Mouse (Mus musculus) cortical plate, adult 2 months (tissue): Measurements from ENCODE around the gene Zbtb5.

ENCODE experiments used
- CTCF ChIP-seq: fragments of 200-500 bp; IDR thresholded peaks from 2 replicates; pipeline ENCODE4 v1.5.1; 2011; ENCODE audit warnings: mild to moderate bottlenecking, control low read depth, low read length; ENCODE audit not compliant: insufficient read depth; ENCODE audit errors: extremely low read depth
- POLR2A ChIP-seq: fragments of 200-500 bp; IDR thresholded peaks from 2 replicates; pipeline ENCODE4 v1.6.1; 2011; ENCODE audit warnings: mild to moderate bottlenecking, low read length, control low read depth; ENCODE audit not compliant: insufficient read depth; ENCODE audit errors: extremely low read depth

GRCm38 (mm10) chr4:45036048-45036447 is 23.8 kb upstream of the Zbtb5 start:
- no peak for TF ChIP-seq CTCF
- no peak for TF ChIP-seq POLR2A
